Mouse (Mus musculus): Measurements from ENCODE around the gene Arhgef3.

Gene Arhgef3

DNA sequence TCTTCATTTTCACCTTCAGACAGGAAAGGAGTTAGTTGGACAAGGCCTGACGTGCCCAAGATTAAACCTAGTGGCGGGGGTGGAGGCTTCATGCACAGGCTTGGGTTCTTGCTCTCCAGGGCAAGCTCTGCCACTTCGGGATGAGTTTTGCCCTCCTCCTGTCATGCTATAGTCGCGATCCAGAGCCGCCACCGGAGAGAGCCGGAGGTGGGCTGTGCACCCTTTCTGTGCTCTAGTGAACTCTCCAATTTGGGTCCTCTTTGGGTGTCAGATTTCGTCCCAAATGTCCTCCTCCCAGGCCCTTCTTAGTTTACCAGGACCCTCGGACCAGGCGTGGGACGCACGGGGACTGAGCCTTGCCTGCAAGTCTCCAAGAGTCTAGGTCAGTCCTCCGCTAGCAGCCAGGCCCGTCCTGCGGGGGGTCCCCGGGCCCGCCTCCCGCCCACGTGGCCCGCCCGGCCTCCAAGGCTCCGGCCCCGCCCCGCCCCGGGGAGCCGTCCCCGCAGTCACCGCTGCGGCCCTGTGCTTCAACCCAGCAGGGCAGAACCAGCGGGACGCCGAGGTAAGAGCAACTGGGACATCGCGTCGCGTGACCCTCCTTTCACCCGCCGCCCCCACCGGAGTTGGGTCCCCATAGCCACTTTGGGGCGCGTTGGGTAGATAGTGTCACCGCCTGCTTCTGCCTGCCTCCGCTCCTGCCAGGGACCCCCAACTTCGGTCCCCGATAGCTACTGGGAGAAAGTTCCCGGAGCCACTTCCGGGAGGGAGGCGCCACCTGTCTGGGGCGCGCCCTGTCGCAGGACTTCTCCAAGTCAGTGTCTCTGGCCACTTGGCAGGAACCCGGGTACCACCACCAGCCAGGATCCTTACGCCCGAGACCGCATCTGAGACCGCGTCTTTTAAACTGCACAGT is at the start of gene Arhgef3:
TSS of gene Arhgef3 (plus strand) at position 538 of the 913 bp plus-strand sequence.
- DNase-seq (ENCODE audit: extremely low spot score, low read depth, low spot score), result no peak

DNA sequence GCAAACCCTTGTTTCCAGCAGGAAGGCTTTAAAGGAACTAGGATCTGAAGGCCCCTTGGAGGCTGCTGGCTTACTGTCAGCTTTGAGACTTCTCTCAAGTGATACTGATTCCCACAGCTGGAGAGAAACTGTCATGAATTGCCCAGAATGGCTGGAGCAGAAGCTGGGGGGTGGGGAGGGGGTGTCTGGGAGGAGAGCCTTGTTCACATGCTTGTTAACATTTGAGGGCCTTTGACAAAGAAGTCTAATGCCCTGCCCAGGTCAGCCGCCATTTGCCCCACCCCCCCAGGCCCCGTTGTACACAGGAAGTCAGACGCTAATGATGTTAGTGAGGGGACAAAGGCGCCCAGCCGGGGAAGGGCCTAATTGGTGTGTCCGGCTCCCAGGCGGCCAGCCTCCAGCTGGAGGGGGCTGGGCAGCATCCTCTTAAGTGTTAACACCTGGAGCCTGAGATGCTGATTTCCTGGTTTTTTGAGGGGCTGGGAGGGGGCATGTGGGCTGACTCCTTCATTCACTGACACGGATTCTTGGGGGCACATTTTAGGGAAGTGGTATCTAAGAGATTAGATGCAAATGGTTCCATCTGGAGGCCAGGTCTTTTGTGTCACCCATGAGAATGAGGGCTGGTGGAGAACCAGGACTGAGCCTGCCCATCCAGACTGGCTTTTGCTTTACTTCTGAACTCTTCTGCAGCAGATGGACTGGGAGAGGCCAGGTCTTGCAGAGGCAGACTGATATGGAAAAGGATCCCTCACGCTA is 48.3 kb upstream of the Arhgef3 start:
- DNase-seq (ENCODE audit: extremely low spot score, low read depth, low spot score), result no peak

DNA sequence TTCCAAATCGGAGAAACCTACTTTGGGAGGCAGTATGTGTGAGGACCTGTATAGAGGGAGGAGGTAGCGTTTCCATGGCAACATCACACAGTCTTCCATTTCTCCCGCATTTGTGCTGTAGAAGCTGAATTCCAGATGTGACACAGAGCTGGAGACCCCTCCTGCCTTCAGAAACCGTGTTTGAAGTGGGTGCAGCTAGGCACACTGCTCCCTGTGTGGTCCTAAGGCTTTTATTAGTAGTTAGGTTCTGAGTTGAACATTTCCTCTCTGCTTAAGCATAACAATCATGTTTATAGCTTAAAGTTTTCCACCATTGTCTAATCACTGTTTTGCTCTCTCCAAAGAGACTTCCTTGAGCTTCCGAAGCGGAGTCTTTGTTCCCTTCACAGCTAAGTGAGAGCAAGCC is 46.8 kb upstream of the Arhgef3 start:
- DNase-seq (ENCODE audit: extremely low spot score, low read depth, low spot score), result peak; percentile 94

DNA sequence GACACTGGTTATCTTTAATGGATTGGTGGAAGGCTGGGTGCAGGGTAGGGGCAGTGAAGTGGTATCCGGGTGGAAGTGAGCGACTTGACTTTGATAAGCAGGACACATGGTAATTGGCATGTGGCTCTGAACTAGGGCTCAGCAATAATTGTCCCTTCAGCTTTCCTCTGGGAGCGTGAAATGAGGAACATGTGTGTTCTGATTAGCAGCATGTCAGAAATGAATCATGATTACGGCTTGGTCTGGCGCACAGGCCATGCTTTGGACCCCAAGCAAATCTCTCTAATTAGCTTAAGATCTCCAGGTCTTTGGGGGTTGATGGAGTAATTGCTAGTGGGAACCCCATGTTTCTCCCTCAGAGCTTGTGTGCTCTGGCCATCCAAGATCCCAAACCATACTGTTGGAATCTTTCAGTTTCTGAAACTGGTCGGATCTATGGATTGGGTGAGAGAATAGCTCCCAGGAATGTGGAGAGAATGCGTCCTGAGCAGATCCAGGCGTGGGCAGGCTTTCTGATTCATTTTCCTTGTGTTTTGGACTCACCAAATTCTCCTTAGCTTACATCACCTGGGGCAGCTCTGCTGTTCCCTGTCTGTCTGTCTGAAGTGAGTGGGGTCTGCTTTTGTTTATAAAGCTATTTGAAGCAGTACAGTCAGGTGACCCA is 45.1 kb upstream of the Arhgef3 start:
- DNase-seq (ENCODE audit: extremely low spot score, low read depth, low spot score), result peak; percentile 89

DNA sequence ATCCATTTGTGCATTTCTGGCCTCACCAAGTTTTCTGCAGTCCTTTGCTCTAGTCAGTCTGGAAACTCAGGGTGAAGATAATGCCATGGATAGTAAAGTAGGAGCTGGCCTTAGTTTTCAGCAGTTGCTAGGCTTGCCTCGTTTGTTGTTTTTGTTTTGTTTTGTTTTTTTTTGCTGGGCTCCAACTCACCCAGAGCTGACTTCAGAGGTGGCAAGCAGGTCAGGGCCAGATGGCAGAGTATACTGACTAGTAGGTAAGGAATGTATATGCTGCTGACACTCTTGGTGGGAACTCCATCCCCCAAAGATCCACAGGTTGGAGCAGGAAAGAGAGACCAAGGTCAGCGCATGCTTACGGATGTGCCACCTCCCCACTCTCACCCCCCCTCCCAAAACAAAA is 44.6 kb upstream of the Arhgef3 start:
- no peak for DNase-seq (ENCODE audit: extremely low spot score, low read depth, low spot score)

DNA sequence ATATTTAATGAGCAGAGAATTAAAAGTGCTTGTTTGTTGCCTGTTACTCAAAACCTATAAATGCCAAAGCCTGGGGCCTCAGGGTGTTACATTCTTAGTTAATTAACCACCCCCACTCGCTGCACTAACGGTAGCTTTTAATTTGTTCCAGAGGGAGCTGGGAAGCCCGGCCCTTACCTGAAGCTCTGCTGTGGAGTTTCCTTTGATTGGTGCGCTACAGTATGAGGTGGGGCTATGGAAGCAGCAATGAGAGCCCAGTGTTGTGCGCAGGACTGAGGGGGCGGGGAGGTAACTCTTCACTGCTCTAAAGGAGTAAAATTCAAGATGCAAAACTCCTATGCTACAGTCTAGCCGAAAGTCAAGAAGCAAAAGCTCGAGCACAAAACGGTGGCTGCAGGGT is 43.9 kb upstream of the Arhgef3 start:
- DNase-seq (ENCODE audit: extremely low spot score, low read depth, low spot score), result no peak

DNA sequence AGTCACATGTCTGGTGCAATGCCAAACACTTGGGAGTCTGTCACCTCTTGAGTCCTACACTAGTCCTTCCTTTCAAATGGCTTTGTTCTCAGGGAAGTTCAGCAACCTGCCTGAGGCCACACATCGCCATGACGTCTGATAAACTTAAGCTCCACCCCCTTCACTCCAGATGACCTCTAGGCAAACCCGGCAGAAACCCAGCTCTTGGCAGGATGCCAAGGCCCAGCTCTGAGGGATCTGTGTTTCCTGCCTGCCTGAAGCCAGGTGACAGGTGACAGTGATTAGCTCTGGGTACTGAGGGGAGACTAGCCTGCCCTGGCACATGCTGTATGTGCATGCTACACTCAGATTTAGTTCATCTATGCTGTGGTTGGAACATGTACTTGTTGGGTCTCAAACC is 42.7 kb upstream of the Arhgef3 start:
- DNase-seq (ENCODE audit: extremely low spot score, low read depth, low spot score), result peak; percentile 83

DNA sequence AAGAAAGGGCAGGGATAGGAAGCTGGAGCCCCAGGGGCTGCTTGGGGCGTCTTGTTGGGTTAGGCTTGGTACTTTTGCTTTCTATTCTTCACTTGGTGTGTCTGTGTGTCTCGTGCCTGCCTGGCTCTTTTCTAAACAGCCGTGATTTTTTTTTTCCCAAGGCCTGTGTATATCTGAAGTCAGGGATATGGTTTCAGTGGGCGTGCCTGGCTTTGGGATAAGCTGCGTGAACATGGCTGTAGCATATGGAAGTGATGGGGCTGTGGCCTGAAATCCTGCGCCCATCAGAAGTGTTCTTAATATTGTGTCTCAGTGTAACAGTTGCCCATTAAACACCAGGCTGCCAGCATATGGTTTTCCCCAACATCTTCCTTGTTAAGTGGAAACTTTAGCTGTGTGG is 39.6 kb upstream of the Arhgef3 start:
- no peak for DNase-seq (ENCODE audit: extremely low spot score, low read depth, low spot score)

DNA sequence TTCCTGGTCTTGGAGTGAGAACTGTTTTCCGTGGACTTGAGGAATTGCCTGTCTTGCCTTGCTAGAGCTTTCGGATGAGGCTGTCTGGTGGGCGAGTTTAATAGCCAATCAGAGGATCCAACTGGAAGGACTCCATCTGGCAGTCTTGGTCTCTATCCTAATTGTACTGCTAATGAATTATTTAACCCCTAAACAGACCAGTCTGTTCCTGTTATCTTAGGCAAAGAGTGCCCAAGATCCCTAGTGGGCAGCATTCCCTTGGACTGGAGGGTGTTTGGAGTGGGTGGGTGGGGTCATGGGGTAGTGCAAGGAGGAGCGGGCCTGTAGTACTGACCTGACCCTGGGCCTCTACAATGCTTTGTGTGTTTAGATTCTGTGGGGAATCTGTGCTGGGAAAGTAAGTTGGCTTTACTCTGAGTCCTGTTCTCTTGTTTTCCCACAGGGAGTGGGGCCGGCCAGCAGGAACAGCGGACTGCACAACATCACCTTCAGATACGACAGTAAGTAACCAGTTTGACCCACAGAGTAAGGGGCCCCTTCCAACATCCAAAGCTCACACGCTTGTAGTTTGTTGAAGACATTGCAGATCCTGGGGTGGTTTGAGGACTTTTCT is 38.7 kb upstream of the Arhgef3 start:
- DNase-seq (ENCODE audit: extremely low spot score, low read depth, low spot score), result no peak

DNA sequence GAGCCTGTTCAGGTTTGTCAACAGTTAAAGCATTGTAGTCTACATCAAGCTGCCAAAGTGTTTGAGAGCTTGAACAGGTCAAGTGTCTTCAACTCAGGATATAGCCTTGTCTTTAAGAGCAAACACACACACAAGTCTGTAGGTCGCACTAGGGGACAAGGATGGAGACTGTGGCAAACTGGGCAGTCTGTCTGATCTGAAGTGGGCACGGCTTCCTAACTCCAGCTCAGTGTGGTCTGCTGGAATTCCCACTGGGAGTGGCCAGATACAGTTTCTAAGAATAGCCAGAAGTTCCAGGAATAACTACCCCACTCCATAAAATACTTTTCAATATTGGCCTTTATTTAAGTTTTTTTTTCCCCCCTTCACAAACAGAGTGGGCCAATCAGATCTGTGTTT is 38.2 kb upstream of the Arhgef3 start:
- DNase-seq (ENCODE audit: extremely low spot score, low read depth, low spot score), result no peak

DNA sequence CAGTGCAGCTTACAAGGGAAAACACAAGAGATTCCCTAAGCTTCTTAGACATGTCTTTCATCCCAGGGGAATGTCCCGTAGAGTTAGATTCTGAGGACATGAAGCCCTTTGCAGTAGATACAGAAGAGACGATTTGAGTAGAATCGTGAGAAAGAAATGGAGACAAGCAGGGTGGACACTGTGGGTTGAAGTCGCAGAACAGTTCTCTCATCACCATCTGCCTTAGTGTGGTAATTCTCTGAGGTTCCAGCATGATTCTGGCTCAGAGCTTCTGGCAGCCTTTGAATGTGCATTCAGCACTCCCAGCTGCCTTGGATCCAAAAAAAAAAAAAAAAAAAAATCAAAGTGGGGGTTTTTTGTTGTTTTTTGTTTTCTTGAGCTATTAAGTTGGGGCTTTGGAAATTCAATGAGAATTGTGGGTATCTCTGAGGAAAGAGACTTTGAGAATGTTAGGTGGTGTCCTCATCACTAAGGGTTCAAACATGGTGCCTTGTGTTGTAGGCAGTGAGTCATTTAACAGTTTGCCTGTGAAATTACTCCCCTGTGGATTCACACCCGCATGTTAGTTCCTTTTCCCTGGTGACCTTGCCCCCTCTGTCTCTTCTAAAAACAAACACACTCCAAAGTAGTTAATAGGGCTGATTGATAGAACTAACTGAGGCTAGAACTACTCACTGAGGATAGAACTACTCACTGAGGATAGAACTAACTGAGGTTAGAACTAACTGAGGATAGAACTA is 33.0 kb upstream of the Arhgef3 start:
- no peak for DNase-seq (ENCODE audit: extremely low spot score, low read depth, low spot score)

DNA sequence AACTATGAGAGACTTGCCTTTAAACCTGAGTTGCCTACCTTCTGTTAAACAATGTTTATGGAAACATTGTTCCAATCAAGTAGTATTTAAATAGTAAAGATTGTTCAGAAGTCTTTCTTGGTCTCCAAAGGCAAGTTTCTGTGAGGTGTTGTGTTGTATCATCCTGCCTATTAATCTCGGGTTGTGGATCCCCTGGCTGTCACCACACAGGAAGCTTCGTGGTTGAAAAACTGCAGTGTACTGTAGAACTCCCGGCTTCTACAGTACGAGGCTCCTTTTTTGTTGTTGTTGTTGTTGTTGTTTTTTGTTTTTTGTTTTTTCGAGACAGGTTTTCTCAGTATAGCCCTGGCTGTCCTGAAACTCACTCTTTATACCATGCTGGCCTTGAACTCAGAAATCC is 29.2 kb upstream of the Arhgef3 start:
- no peak for DNase-seq (ENCODE audit: extremely low spot score, low read depth, low spot score)

DNA sequence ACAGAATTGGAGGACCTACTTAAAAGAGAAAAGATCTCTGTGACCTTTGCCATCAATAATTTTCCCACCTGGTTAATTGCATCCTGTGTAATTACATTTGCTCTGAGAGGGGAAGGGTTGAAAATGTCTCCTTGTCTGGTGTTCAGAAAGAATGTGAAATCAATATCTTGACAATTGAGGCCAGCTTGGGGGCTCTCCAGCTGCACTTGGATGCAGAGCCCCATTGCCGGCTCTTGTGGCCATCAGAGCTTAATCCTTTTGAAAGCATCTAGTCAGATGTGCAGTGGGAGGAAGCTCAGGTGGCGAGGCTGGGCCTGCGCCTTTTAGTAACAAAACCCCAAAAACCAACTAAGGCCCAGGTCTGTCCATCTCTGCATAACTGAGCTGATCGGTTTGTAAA is 28.7 kb upstream of the Arhgef3 start:
- DNase-seq (ENCODE audit: extremely low spot score, low read depth, low spot score), result no peak

DNA sequence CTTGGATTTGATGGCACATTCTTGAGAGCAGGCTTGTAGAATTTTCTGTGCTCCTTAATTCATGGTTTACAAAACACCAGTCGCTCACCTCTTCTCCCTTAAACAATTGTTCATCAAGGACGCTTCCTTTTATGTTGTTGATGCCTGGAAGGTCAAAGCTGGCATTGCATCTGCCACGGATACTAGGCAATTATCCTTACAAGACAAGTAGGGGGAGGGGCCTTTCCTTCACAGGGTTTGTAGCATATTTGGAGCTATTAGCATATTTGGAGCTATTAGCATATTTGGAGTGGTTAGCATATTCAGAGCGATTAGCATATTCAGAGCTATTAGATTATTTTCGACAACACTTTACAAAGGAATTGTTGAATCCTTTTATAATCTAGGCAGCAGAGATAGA is 20.5 kb upstream of the Arhgef3 start:
- DNase-seq (ENCODE audit: extremely low spot score, low read depth, low spot score), result no peak

DNA sequence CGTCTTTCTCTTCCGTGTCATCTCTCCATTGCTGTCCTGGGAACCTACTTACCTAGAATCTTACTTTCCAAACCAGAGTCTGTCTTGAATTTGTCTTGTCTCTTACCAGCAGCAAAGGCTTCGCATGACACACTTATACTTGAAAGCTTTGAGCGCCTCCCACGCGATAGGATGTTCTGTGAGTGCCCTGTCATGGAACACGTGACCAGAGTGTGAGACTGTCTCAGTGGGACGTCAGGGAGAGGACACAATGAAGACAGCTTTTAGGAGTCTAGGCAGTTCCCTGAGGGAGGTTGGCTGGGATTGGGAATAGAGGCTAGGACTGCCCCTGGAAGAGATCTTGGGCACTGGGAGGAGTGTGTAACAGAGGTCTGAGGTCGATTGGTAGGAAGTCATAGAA is 18.6 kb upstream of the Arhgef3 start:
- no peak for DNase-seq (ENCODE audit: extremely low spot score, low read depth, low spot score)

DNA sequence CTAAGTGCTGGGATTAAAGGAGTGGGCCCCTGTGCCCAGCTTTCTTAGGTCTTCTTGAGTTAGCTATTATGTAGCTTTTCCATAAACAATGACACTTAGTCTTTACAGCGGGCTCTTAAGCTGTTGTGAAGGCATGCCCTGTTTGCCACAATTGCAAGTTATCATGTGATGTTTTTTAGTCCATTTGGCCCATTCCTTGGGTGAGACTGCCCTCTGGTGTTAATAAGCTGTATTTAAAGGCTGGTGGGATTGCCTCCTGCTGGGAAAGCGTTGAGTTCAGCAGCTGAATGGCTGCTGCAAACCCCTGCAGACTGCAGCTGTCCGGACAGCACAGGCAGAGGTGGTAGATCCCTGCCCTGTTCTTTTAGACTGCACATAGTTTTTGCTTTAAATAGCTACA is 17.9 kb upstream of the Arhgef3 start:
- peak; percentile 73 for DNase-seq (ENCODE audit: extremely low spot score, low read depth, low spot score)

DNA sequence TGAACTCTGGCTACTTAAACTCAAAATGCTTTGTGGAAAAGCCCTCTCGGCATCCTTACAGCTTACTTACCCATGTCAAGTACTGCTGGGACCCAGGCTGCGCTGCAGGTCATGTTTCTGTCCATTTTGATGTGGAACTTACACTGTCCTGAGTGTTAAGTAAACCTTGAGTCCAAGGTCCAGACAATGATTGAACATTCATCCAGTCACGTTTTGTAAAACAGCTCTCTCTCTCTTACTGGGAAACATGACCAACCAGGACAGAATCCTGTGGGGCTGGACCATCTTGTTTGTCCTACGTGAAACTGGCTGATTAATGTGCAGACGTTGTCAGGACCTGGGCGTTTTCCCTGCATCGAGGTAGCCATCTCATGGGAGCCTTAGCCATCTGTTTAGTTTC is 13.0 kb upstream of the Arhgef3 start:
- DNase-seq (ENCODE audit: extremely low spot score, low read depth, low spot score), result no peak

DNA sequence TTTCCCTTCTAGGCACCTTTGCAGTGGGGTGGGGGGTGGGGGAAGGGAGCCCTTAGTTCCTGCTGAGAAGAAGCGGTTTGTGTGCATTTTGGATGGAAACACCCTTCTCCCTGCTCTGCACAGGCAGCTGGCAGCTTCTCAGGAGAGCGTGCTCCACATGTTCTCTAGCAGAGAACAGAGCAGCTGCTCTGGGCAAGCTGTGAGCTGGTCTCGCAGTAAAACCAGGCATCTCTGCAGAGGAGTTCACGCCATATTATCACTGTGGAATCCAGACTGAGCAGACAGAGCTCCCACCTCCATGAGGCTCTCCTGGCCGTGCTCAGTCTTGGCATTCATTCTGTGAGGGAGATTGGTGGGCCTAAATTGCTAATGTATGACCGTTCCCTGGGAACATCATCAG is 12.0 kb upstream of the Arhgef3 start:
- DNase-seq (ENCODE audit: extremely low spot score, low read depth, low spot score), result no peak

DNA sequence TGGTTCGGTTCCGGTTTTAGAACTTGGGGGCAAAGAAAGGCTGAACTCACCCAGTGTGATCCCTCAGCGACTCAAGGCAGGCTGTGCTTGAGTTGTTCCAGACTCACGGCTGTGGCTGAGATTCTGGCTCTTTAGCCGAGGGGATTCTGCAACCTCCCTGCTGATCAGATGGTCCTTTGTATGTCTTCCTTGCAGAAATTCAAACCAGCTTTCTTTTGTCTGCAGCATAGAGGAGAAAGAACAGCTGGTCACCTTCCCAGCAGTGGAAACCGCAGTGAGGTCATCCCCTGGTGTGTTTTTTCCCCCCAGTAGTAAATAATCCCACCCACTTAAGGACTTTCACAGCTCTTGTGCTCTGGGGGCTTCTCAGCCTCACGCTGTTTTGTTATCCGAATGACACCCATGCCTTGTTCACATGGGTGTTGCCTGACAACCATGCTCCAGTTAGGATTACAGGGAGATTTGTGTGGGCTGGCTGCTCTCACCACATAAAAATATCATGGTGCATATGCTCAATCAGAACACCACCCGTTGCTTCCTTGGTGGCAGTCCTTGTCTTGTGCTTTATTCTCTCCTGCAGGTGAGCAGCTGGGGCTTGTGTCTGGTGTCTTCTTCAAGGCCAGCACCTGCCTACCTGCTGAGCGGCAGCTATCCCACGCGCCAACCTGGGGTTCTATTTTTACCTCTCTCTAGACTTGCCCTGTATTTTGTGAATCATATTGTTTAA is 8.8 kb upstream of the Arhgef3 start:
- no peak for DNase-seq (ENCODE audit: extremely low spot score, low read depth, low spot score)
